Mouse (Mus musculus) embryonic fibroblast, embryonic 13.5 days (primary cell): ENCODE measurements at regions not wholly inside any gene's neighbourhood (a gene's known extent, or its start where the extent isn't known, plus 50 kb on each side); places are given as distances from the start of the nearest gene placed in this dataset.

Experiments
- CTCF ChIP-seq: IDR thresholded peaks from 2 replicates; pipeline ENCODE4 v1.5.1; 2011; ENCODE audit warnings: mild to moderate bottlenecking, control low read depth, low read length, moderate library complexity, borderline replicate concordance; ENCODE audit not compliant: insufficient read depth
- POLR2A ChIP-seq: IDR thresholded peaks from 2 replicates; pipeline ENCODE4 v1.6.1; 2011; ENCODE audit warnings: low read depth, mild to moderate bottlenecking, control low read depth, low read length, moderate library complexity

GRCm38 (mm10) chr14:25362771-25363170 is 96.2 kb upstream of the Zmiz1 start:
- TF ChIP-seq CTCF, result no peak
- no peak for TF ChIP-seq POLR2A
